Mouse (Mus musculus) neural tube, embryonic 12.5 days (tissue): ENCODE results near the gene Heatr5a. TPM values are rescaled to one million over a fixed set of nuclear protein-coding genes. Genes with fewer than 3 reads are reported as not detected.

Source experiments
- ATAC-seq: fragments of 200-750 bp; cut with Nextera tagmentation; 2 replicates; pipeline ENCODE4 v1.8.0; 2017; ENCODE audit warnings: low read depth, mild to moderate bottlenecking, moderate TSS enrichment, moderate library complexity; ENCODE audit not compliant: low FRiP score
- H3K27ac ChIP-seq: fragments of 300-500 bp; sonication (generic); 2 replicates; pipeline ENCODE4 v1.5.1; 2016
- H3K27me3 ChIP-seq: fragments of 300-500 bp; sonication (generic); replicated peaks from 2 replicates; pipeline ENCODE4 v1.6.1; 2016; ENCODE audit warnings: mild to moderate bottlenecking
- H3K36me3 ChIP-seq: fragments of 300-500 bp; sonication (generic); 2 replicates; pipeline ENCODE4 v1.6.1; 2016; ENCODE audit warnings: mild to moderate bottlenecking
- H3K4me1 ChIP-seq: fragments of 300-500 bp; sonication (generic); 2 replicates; pipeline ENCODE4 v1.6.1; 2016
- H3K4me2 ChIP-seq: fragments of 300-500 bp; sonication (generic); replicated peaks from 2 replicates; pipeline ENCODE4 v1.6.1; 2016; ENCODE audit warnings: mild to moderate bottlenecking
- H3K4me3 ChIP-seq: fragments of 300-500 bp; sonication (generic); 2 replicates; pipeline ENCODE4 v1.5.1; 2016
- H3K9ac ChIP-seq: fragments of 300-500 bp; sonication (generic); 2 replicates; pipeline ENCODE4 v1.6.1; 2016; ENCODE audit warnings: mild to moderate bottlenecking
- H3K9me3 ChIP-seq: fragments of 300-500 bp; sonication (generic); 2 replicates; pipeline ENCODE4 v1.6.1; 2016; ENCODE audit warnings: mild to moderate bottlenecking
- WGBS: fragments of 180-500 bp; shearing (Covaris S2); methylation state at CpG from one replicate; pipeline ENCODE4 v1.1.7; 2016; 5-methylcytosine and 5-hydroxymethylcytosine counted together
- polyA plus RNA-seq: library from polyadenylated mRNA; unstranded; fragments of >200 nt; fragmentation: Nextera tagmentation; extraction: Ambion mirVana; gene quantifications from 2 replicates; pipeline ENCODE4 v1.2.1, GENCODE M21; 2016

Gene Heatr5a
- polyA plus RNA-seq, 1 experiment from 2014 or later, result 8.5 TPM

GRCm38 (mm10) chr12:51866226-51866910, 104.8 kb downstream of the Heatr5a start:
- no peak overlapping the region for H3K27ac ChIP-seq
- no peak overlapping the region for H3K4me3 ChIP-seq
- no peaks in the 10 kb centered on the region for H3K9me3 ChIP-seq
- H3K9ac ChIP-seq, result no peak overlapping the region
- H3K36me3 ChIP-seq, result no peaks in the 10 kb centered on the region
- H3K4me1 ChIP-seq, result peaks cover 13% of the 10 kb centered on the region; the same call in 1 of the 2 replicates
- WGBS, result 71% methylated on average over 13 of the region's 13 CpGs
- H3K4me2 ChIP-seq, result no peak overlapping the region; the same call in 1 of the 2 replicates
- peak; percentile 37; the same call in 1 of the 2 replicates for ATAC-seq
- H3K27me3 ChIP-seq, result no peaks in the 10 kb centered on the region

- Histone ChIP-seq H3K36me3 (no peaks in the 10 kb centered on the region), H3K9ac (no peak overlapping the region), H3K27me3 (no peaks in the 10 kb centered on the region), H3K27ac (no peak overlapping the region), H3K4me3 (no peak overlapping the region), H3K9me3 (no peaks in the 10 kb centered on the region), H3K4me2 (no peak overlapping the region; the same call in none of the 2 replicates), H3K4me1 (peaks cover 13% of the 10 kb centered on the region; the same call in 1 of the 2 replicates)
- 15% methylated on average over 4 of the region's 4 CpGs for WGBS
- ATAC-seq, result peak; percentile 72
These were observed 105.3 kb downstream of the Heatr5a start for GRCm38 (mm10) chr12:51865790-51866179.

GRCm38 (mm10) chr12:51865061-51865789, 105.9 kb downstream of the Heatr5a start:
- ATAC-seq, result no peak; the same call in 1 of the 2 replicates
- no peak overlapping the region for H3K27ac ChIP-seq
- H3K4me3 ChIP-seq, result no peak overlapping the region
- WGBS, result 52% methylated on average over 9 of the region's 9 CpGs
- no peaks in the 10 kb centered on the region for H3K27me3 ChIP-seq
- H3K9me3 ChIP-seq, result no peaks in the 10 kb centered on the region
- H3K36me3 ChIP-seq, result no peaks in the 10 kb centered on the region
- peaks cover 13% of the 10 kb centered on the region; the same call in 1 of the 2 replicates for H3K4me1 ChIP-seq
- no peak overlapping the region for H3K9ac ChIP-seq
- H3K4me2 ChIP-seq, result no peak overlapping the region; the same call in 1 of the 2 replicates

GRCm38 (mm10) chr12:51863116-51864002, 107.8 kb downstream of the Heatr5a start:
- H3K4me3 ChIP-seq, result no peak overlapping the region
- 94% methylated on average over 14 of the region's 14 CpGs for WGBS
- H3K9me3 ChIP-seq, result no peaks in the 10 kb centered on the region
- no peak overlapping the region for H3K9ac ChIP-seq
- no peak overlapping the region for H3K27ac ChIP-seq
- H3K27me3 ChIP-seq, result no peaks in the 10 kb centered on the region
- peaks cover 13% of the 10 kb centered on the region; the same call in 1 of the 2 replicates for H3K4me1 ChIP-seq
- H3K36me3 ChIP-seq, result no peaks in the 10 kb centered on the region
- no peak for ATAC-seq
- no peak overlapping the region for H3K4me2 ChIP-seq

GRCm38 (mm10) chr12:51858134-51859028, 112.7 kb downstream of the Heatr5a start:
- Histone ChIP-seq H3K27me3 (no peaks in the 10 kb centered on the region), H3K4me1 (no peaks in the 10 kb centered on the region), H3K36me3 (no peaks in the 10 kb centered on the region), H3K9ac (no peak overlapping the region), H3K4me2 (no peak overlapping the region), H3K9me3 (no peaks in the 10 kb centered on the region), H3K27ac (no peak overlapping the region), H3K4me3 (no peak overlapping the region)
- 59% methylated on average over 13 of the region's 13 CpGs for WGBS
- ATAC-seq, result no peak

- H3K4me1 ChIP-seq, result no peaks in the 10 kb centered on the region
- no peak overlapping the region for H3K4me3 ChIP-seq
- H3K9me3 ChIP-seq, result no peaks in the 10 kb centered on the region
- ATAC-seq, result no peak
- H3K36me3 ChIP-seq, result no peaks in the 10 kb centered on the region
- H3K27ac ChIP-seq, result no peak overlapping the region
- H3K27me3 ChIP-seq, result no peaks in the 10 kb centered on the region
- no peak overlapping the region for H3K9ac ChIP-seq
- 92% methylated on average over 8 of the region's 8 CpGs for WGBS
- H3K4me2 ChIP-seq, result no peak overlapping the region
These were observed 114.3 kb downstream of the Heatr5a start for GRCm38 (mm10) chr12:51856768-51857295.

GRCm38 (mm10) chr12:51855872-51856271, 115.2 kb downstream of the Heatr5a start:
- no peak overlapping the region for H3K4me2 ChIP-seq
- ATAC-seq, result no peak
- H3K4me1 ChIP-seq, result no peaks in the 10 kb centered on the region
- H3K9ac ChIP-seq, result no peak overlapping the region
- no peak overlapping the region for H3K27ac ChIP-seq
- no peaks in the 10 kb centered on the region for H3K36me3 ChIP-seq
- no peaks in the 10 kb centered on the region for H3K9me3 ChIP-seq
- WGBS, result 93% methylated on average over 2 of the region's 2 CpGs
- no peaks in the 10 kb centered on the region for H3K27me3 ChIP-seq
- H3K4me3 ChIP-seq, result no peak overlapping the region

- no peaks in the 10 kb centered on the region for H3K4me1 ChIP-seq
- no peak overlapping the region for H3K9ac ChIP-seq
- no peak overlapping the region for H3K4me3 ChIP-seq
- 82% methylated on average over 7 of the region's 7 CpGs for WGBS
- H3K4me2 ChIP-seq, result no peak overlapping the region
- no peak for ATAC-seq
- no peak overlapping the region for H3K27ac ChIP-seq
- H3K36me3 ChIP-seq, result no peaks in the 10 kb centered on the region
- no peaks in the 10 kb centered on the region for H3K27me3 ChIP-seq
- H3K9me3 ChIP-seq, result no peaks in the 10 kb centered on the region
These were observed 115.7 kb downstream of the Heatr5a start for GRCm38 (mm10) chr12:51855453-51855852.

GRCm38 (mm10) chr12:51851617-51852016, 119.5 kb downstream of the Heatr5a start:
- no peak overlapping the region for H3K9ac ChIP-seq
- 91% methylated on average over 4 of the region's 4 CpGs for WGBS
- ATAC-seq, result no peak

GRCm38 (mm10) chr12:51851155-51851554, 120.0 kb downstream of the Heatr5a start:
- no peaks in the 10 kb centered on the region for H3K27me3 ChIP-seq
- WGBS, result 91% methylated on average over 3 of the region's 3 CpGs
- no peak overlapping the region for H3K4me3 ChIP-seq
- H3K27ac ChIP-seq, result no peak overlapping the region
- H3K36me3 ChIP-seq, result no peaks in the 10 kb centered on the region
- no peaks in the 10 kb centered on the region for H3K9me3 ChIP-seq
- H3K9ac ChIP-seq, result no peak overlapping the region
- no peak for ATAC-seq
- H3K4me1 ChIP-seq, result no peaks in the 10 kb centered on the region
- H3K4me2 ChIP-seq, result no peak overlapping the region

More at GRCm38 (mm10) chr12:51851617-51852016, 119.5 kb downstream of the Heatr5a start:
- Histone ChIP-seq H3K4me1 (no peaks in the 10 kb centered on the region), H3K27me3 (no peaks in the 10 kb centered on the region), H3K36me3 (no peaks in the 10 kb centered on the region), H3K4me2 (no peak overlapping the region), H3K4me3 (no peak overlapping the region), H3K9me3 (no peaks in the 10 kb centered on the region), H3K27ac (no peak overlapping the region)

- ATAC-seq, result no peak
- H3K36me3 ChIP-seq, result no peaks in the 10 kb centered on the region
- no peak overlapping the region for H3K9ac ChIP-seq
- no peak overlapping the region for H3K4me3 ChIP-seq
- no peak overlapping the region for H3K4me2 ChIP-seq
- H3K27me3 ChIP-seq, result no peaks in the 10 kb centered on the region
- no peaks in the 10 kb centered on the region for H3K4me1 ChIP-seq
- H3K27ac ChIP-seq, result no peak overlapping the region
- 86% methylated on average over 4 of the region's 4 CpGs for WGBS
- no peaks in the 10 kb centered on the region for H3K9me3 ChIP-seq
These were observed 120.8 kb downstream of the Heatr5a start for GRCm38 (mm10) chr12:51850339-51850738.
